10 mouse cellular contexts compared by ENCODE assay signal in the genomic region with DNA sequence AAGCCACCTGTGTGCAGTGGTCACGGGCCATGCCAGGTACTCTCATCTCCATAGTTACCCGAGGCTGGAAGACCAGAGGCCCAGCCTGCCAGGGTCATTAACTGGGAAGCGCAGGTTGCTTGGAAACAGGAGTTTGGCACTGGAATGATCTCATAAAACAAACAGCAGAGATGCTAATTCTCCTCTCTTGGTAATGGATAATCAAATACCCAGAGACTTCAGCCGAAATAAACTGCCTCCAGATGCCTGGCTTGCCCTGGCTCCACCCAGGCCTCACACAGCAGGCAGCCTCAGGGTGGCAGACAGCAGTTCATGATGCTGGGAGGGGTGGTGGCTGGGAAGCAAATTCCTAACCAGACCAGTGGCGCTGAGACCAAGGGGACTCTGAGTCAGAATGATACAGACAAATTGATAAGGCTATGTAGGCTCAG.
DNase-seq lines count a peak whose midpoint lies in the region; ATAC-seq lines count a peak whose summit lies in the region.
"Had no signal": no experiment of that assay in that cellular context is flagged by ENCODE, and none has a peak within 500 bp of the region (broad histone marks: within the 10 kb centered on the region; RNA-seq: fewer than 3 reads in every experiment).

No protein-coding gene starts in this region.

- H3K4me3 ChIP-seq in hindbrain, embryonic 10.5 days: no peak overlapping the region
- H3K4me3 ChIP-seq in hindbrain, embryonic 16.5 days (ENCODE audit: low read length): no peak overlapping the region
- no peak overlapping the region for H3K4me3 ChIP-seq in embryonic facial prominence, embryonic 11.5 days (ENCODE audit: low read depth, low read length)
- no peak overlapping the region for H3K4me3 ChIP-seq in kidney, embryonic 14.5 days (ENCODE audit: low read length)
- no peak overlapping the region for H3K4me3 ChIP-seq in neural tube, embryonic 13.5 days
- H3K4me3 ChIP-seq: erythroblast, embryonic 14.5 days; left cerebral cortex, adult 2 months had no signal

- peaks cover 34% of the 10 kb centered on the region for H3K36me3 ChIP-seq in hindbrain, embryonic 10.5 days
- H3K36me3 ChIP-seq in hindbrain, embryonic 16.5 days (ENCODE audit: control insufficient read depth, insufficient read depth, low read length): peaks cover 11% of the 10 kb centered on the region
- peaks cover 3% of the 10 kb centered on the region for H3K36me3 ChIP-seq in embryonic facial prominence, embryonic 11.5 days (replicated peaks; ENCODE audit: control insufficient read depth, insufficient read depth, low read depth, low read length)
- H3K36me3 ChIP-seq in kidney, embryonic 14.5 days (ENCODE audit: control insufficient read depth, insufficient read depth, low read length): peaks cover 27% of the 10 kb centered on the region
- H3K36me3 ChIP-seq in neural tube, embryonic 13.5 days: peaks cover 31% of the 10 kb centered on the region

- H3K9ac ChIP-seq in hindbrain, embryonic 16.5 days (ENCODE audit: low read depth, low read length): no peak overlapping the region
- no peak overlapping the region for H3K9ac ChIP-seq in embryonic facial prominence, embryonic 11.5 days (replicated peaks; ENCODE audit: low read length)
- H3K9ac ChIP-seq in kidney, embryonic 14.5 days (ENCODE audit: low read depth, low read length): no peak overlapping the region
- peak overlapping the region; percentile 27; the same call in 1 of the 2 replicates for H3K9ac ChIP-seq in neural tube, embryonic 13.5 days

- H3K4me2 ChIP-seq in hindbrain, embryonic 16.5 days (ENCODE audit: low read length): no peak overlapping the region
- H3K4me2 ChIP-seq in embryonic facial prominence, embryonic 11.5 days (ENCODE audit: low read depth, low read length): no peak overlapping the region
- no peak overlapping the region for H3K4me2 ChIP-seq in kidney, embryonic 14.5 days (replicated peaks; ENCODE audit: low read depth, low read length)
- H3K4me2 ChIP-seq in neural tube, embryonic 13.5 days: 0 out of 2 replicates have a peak overlapping the region, but pooled peaks have one; percentile 4

- 0 out of 2 replicates have a peak overlapping the region, but pooled peaks have one; percentile 40 for H3K27ac ChIP-seq in hindbrain, embryonic 10.5 days
- no peak overlapping the region; the same call in 1 of the 2 replicates for H3K27ac ChIP-seq in hindbrain, embryonic 16.5 days (ENCODE audit: low read depth, low read length)
- 0 out of 2 replicates have a peak overlapping the region, but pooled peaks have one; percentile 20 for H3K27ac ChIP-seq in embryonic facial prominence, embryonic 11.5 days (replicated peaks; ENCODE audit: low read depth, low read length)
- peak overlapping the region; percentile 48; the same call in 1 of the 2 replicates for H3K27ac ChIP-seq in kidney, embryonic 14.5 days (ENCODE audit: low read depth, low read length)
- peak overlapping the region; percentile 86 for H3K27ac ChIP-seq in neural tube, embryonic 13.5 days (replicated peaks)
- H3K27ac ChIP-seq: left cerebral cortex, adult 2 months had no signal

- no peaks in the 10 kb centered on the region for H3K27me3 ChIP-seq in hindbrain, embryonic 10.5 days (ENCODE audit: insufficient read depth, poor library complexity, severe bottlenecking)
- H3K27me3 ChIP-seq in hindbrain, embryonic 16.5 days (replicated peaks; ENCODE audit: control insufficient read depth, insufficient read depth, low read length): no peaks in the 10 kb centered on the region
- no peaks in the 10 kb centered on the region for H3K27me3 ChIP-seq in embryonic facial prominence, embryonic 11.5 days (ENCODE audit: control insufficient read depth, insufficient read depth, low read length)
- no peaks in the 10 kb centered on the region for H3K27me3 ChIP-seq in kidney, embryonic 14.5 days (ENCODE audit: control insufficient read depth, insufficient read depth, low read length)
- no peaks in the 10 kb centered on the region for H3K27me3 ChIP-seq in neural tube, embryonic 13.5 days

- WGBS in hindbrain, embryonic 10.5 days: 48% methylated on average over 5 of the region's 5 CpGs
- WGBS in hindbrain, embryonic 16.5 days: 20% methylated on average over 5 of the region's 5 CpGs
- 17% methylated on average over 5 of the region's 5 CpGs for whole genome bisulfite sequencing in embryonic facial prominence, embryonic 11.5 days
- 20% methylated on average over 5 of the region's 5 CpGs for WGBS in kidney, embryonic 14.5 days
- 9% methylated on average over 5 of the region's 5 CpGs for WGBS in neural tube, embryonic 13.5 days

- H3K4me1 ChIP-seq in hindbrain, embryonic 10.5 days (replicated peaks): peaks cover 34% of the 10 kb centered on the region
- H3K4me1 ChIP-seq in hindbrain, embryonic 16.5 days (ENCODE audit: control insufficient read depth, insufficient read depth, low read depth, low read length): peaks cover 25% of the 10 kb centered on the region
- H3K4me1 ChIP-seq in embryonic facial prominence, embryonic 11.5 days (ENCODE audit: control insufficient read depth, insufficient read depth, low read length): peaks cover 7% of the 10 kb centered on the region
- 0 out of 2 replicates have a peak, but pooled peaks cover 7% of the 10 kb centered on the region for H3K4me1 ChIP-seq in kidney, embryonic 14.5 days (ENCODE audit: control insufficient read depth, insufficient read depth, low read length)
- H3K4me1 ChIP-seq in neural tube, embryonic 13.5 days (replicated peaks): peaks cover 36% of the 10 kb centered on the region

- no peak for DNase-seq in hindbrain, embryonic 10.5 days (ENCODE audit: low spot score)
- peak; percentile 69 for DNase-seq in embryonic facial prominence, embryonic 11.5 days (ENCODE audit: low spot score)
- DNase-seq in testis, postnatal 10 days (ENCODE audit: low spot score): no peak
- no peak for DNase-seq in adrenal gland, postnatal 36 days
- DNase-seq in heart, adult 18-20 months: no peak

- no peak for ATAC-seq in hindbrain, embryonic 16.5 days
- ATAC-seq in embryonic facial prominence, embryonic 11.5 days (replicated peaks; ENCODE audit: insufficient number of reproducible peaks, low FRiP score, low TSS enrichment, low read depth): no peak; the same call in 1 of the 2 replicates
- ATAC-seq in kidney, embryonic 14.5 days (ENCODE audit: low FRiP score, low TSS enrichment): peak; percentile 65
- ATAC-seq in neural tube, embryonic 13.5 days (ENCODE audit: low read depth): peak; percentile 37; the same call in 1 of the 2 replicates

- no peaks in the 10 kb centered on the region for H3K9me3 ChIP-seq in hindbrain, embryonic 10.5 days
- no peaks in the 10 kb centered on the region for H3K9me3 ChIP-seq in hindbrain, embryonic 16.5 days (ENCODE audit: control insufficient read depth, low read length)
- H3K9me3 ChIP-seq in embryonic facial prominence, embryonic 11.5 days (replicated peaks; ENCODE audit: control insufficient read depth, low read length): no peaks in the 10 kb centered on the region
- H3K9me3 ChIP-seq in kidney, embryonic 14.5 days (ENCODE audit: control insufficient read depth, low read length): no peaks in the 10 kb centered on the region
- H3K9me3 ChIP-seq in neural tube, embryonic 13.5 days: no peaks in the 10 kb centered on the region

Comparison
In these comparisons a context has a peak if more than half of its experiments do, and no peak if none do; other contexts are left out.
1. ATAC-seq: peak in kidney, embryonic 14.5 days (single experiment) and neural tube, embryonic 13.5 days (single experiment); none in hindbrain, embryonic 16.5 days (single experiment) and embryonic facial prominence, embryonic 11.5 days (single experiment).